Mouse (Mus musculus): ENCODE measurements at regions not wholly inside any gene's neighbourhood (a gene's known extent, or its start where the extent isn't known, plus 50 kb on each side); places are given as distances from the start of the nearest gene placed in this dataset.

DNA sequence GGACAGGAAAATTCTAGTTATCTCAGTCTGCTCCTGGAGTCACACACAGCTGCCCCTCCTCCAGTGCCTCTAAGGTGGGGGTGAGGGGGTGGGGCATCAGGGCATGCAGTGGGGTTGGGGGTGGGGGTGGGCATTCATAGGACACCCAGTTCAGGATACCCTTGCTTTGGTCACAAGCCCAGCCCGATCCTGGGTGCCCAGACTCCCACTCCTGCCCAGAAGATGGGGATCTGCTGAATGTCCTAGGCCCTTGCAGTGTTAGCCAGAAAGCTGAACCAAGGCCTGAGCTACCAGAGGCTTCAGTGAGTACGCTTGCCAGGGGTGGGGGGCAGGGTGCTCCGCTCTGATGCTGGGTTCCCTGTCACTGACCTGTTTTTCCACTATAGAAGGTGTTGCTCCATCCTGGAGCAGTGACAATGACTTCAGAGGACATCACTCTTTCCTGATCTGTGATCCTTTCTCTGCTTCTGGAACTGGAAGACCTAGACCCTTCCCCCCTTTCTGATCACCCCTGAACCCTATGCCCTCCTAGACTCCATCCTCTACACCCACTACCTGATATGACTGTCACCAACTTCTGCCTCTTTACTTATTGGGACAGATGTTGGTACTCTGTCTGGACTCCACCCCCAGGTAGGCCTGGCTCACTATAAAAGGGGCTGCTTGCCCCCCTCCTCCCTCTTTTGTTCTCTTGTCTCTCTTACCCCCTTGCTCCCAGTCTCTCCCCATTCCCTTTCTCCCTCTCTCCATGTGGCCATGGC is 92.1 kb upstream of the Zfp746 start:
- TF ChIP-seq CTCF (IDR thresholded peaks at IDR 0.05; ENCODE audit: borderline replicate concordance, insufficient read depth, low read depth, low read length) = no peak
- TF ChIP-seq POLR2A (IDR thresholded peaks at IDR 0.05; ENCODE audit: borderline replicate concordance, insufficient read depth, low read length) = no peak

Data from cerebellum, adult 2 months (tissue).